Mouse (Mus musculus) MEL (cell line): ENCODE results near the gene Cdk17. TPM values are rescaled to one million over a fixed set of nuclear protein-coding genes. Genes with fewer than 3 reads are reported as not detected.

Experiments
- DNase-seq: peaks from one replicate; pipeline ENCODE4 v3.0.0; 2011; ENCODE audit warnings: low read depth, low spot score
- H3K27ac ChIP-seq: 2 replicates; pipeline ENCODE4 v1.5.1; 2012; ENCODE audit warnings: low read depth, mild to moderate bottlenecking, control low read depth, low read length, moderate library complexity; ENCODE audit not compliant: control insufficient read depth
- H3K27me3 ChIP-seq, 2 experiments: fragments of 150-350 bp in 1 of 2; sonication (generic) in 1 of 2; 2 replicates each; pipeline ENCODE4 v1.6.1; 2012; ENCODE audit warnings: low read length in 2 of 2, mild to moderate bottlenecking in 2 of 2, improper control_type of control experiment in 1 of 2, moderate library complexity in 1 of 2; ENCODE audit not compliant: insufficient read depth in 2 of 2, control insufficient read depth in 1 of 2
- H3K36me3 ChIP-seq, 2 experiments: 2 replicates each; pipeline ENCODE4 v1.6.1; 2012 to 2014; ENCODE audit warnings: low read length in 2 of 2, improper control_type of control experiment in 1 of 2, inconsistent platforms in 1 of 2, mild to moderate bottlenecking in 1 of 2; ENCODE audit not compliant: insufficient read depth in 2 of 2, control insufficient read depth in 1 of 2
- H3K4me1 ChIP-seq, 2 experiments: fragments of 150-350 bp in 1 of 2; sonication (generic) in 1 of 2; 2 replicates each; pipeline ENCODE4 v1.6.1; 2012; ENCODE audit warnings: low read length in 2 of 2, improper control_type of control experiment in 1 of 2, mild to moderate bottlenecking in 1 of 2; ENCODE audit not compliant: insufficient read depth in 2 of 2, control insufficient read depth in 1 of 2
- H3K4me3 ChIP-seq, 2 experiments: fragments of 150-350 bp in 1 of 2; sonication (generic) in 1 of 2; 2 replicates each; pipeline ENCODE4 v1.5.1; 2012; ENCODE audit warnings: low read depth in 2 of 2, low read length in 2 of 2, mild to moderate bottlenecking in 2 of 2, moderate library complexity in 2 of 2, control low read depth in 1 of 2, improper control_type of control experiment in 1 of 2; ENCODE audit not compliant: control insufficient read depth in 1 of 2, insufficient read depth in 1 of 2
- H3K79me2 ChIP-seq: 2 replicates; pipeline ENCODE4 v1.6.1; 2012; ENCODE audit warnings: mild to moderate bottlenecking, low read length, moderate library complexity; ENCODE audit not compliant: control insufficient read depth, poor library complexity, insufficient read depth
- H3K9ac ChIP-seq: 2 replicates; pipeline ENCODE4 v1.6.1; 2012; ENCODE audit warnings: low read depth, mild to moderate bottlenecking, control low read depth, low read length, moderate library complexity; ENCODE audit not compliant: control insufficient read depth, poor library complexity, severe bottlenecking
- H3K9me3 ChIP-seq: fragments of 150-350 bp; sonication (generic); replicated peaks from 2 replicates; pipeline ENCODE4 v1.6.1; 2012; ENCODE audit warnings: mild to moderate bottlenecking, low read length, improper control_type of control experiment, moderate library complexity; ENCODE audit not compliant: insufficient read depth
- BHLHE40 ChIP-seq: IDR thresholded peaks from 2 replicates; pipeline ENCODE4 v1.6.1; 2012; ENCODE audit warnings: low read depth, mild to moderate bottlenecking, inconsistent platforms, low read length, improper control_type of control experiment, borderline replicate concordance
- CHD1 ChIP-seq: IDR thresholded peaks from 2 replicates; pipeline ENCODE4 v1.6.1; 2012; ENCODE audit warnings: low read depth, mild to moderate bottlenecking, inconsistent platforms, low read length, improper control_type of control experiment
- CHD2 ChIP-seq: IDR thresholded peaks from 2 replicates; pipeline ENCODE4 v1.6.1; 2011; ENCODE audit warnings: low read length, improper control_type of control experiment
- CTCF ChIP-seq, 3 experiments: IDR thresholded peaks in 2 of 3; conservative IDR thresholded peaks in 1 of 3; 2 replicates each; pipeline ENCODE4 v1.5.1; 2011 to 2012; ENCODE audit warnings: low read length in 3 of 3, low read depth in 2 of 3, mild to moderate bottlenecking in 2 of 3, improper control_type of control experiment in 1 of 3, inconsistent platforms in 1 of 3, mixed read lengths in 1 of 3, moderate library complexity in 1 of 3; ENCODE audit not compliant: control insufficient read depth in 1 of 3, insufficient read depth in 1 of 3, poor library complexity in 1 of 3, severe bottlenecking in 1 of 3
- E2F4 ChIP-seq: IDR thresholded peaks from 2 replicates; pipeline ENCODE4 v1.6.1; 2011; ENCODE audit warnings: low read depth, low read length, improper control_type of control experiment, borderline replicate concordance
- EP300 ChIP-seq, 2 experiments: IDR thresholded peaks; 2 replicates each; pipeline ENCODE4 v1.6.1; 2011; ENCODE audit warnings: improper control_type of control experiment in 2 of 2, low read length in 2 of 2, low read depth in 1 of 2, mild to moderate bottlenecking in 1 of 2
- ETS1 ChIP-seq: IDR thresholded peaks from 2 replicates; pipeline ENCODE4 v1.6.1; 2012; ENCODE audit warnings: low read depth, mild to moderate bottlenecking, inconsistent platforms, low read length, improper control_type of control experiment, moderate library complexity
- GATA1 ChIP-seq: IDR thresholded peaks from 2 replicates; pipeline ENCODE4 v1.6.1; 2011; ENCODE audit warnings: low read depth, low read length, improper control_type of control experiment
- HCFC1 ChIP-seq: IDR thresholded peaks from 2 replicates; pipeline ENCODE4 v1.6.1; 2012; ENCODE audit warnings: low read depth, mild to moderate bottlenecking, inconsistent platforms, low read length, improper control_type of control experiment, moderate library complexity
- JUND ChIP-seq: IDR thresholded peaks from 2 replicates; pipeline ENCODE4 v1.6.1; 2011; ENCODE audit warnings: low read depth, mild to moderate bottlenecking, improper control_type of control experiment, low read length
- KAT2A ChIP-seq: conservative IDR thresholded peaks from 2 replicates; pipeline ENCODE4 v1.6.1; 2012; ENCODE audit warnings: low read depth, low read length, improper control_type of control experiment, inconsistent platforms
- MAFK ChIP-seq: IDR thresholded peaks from 2 replicates; pipeline ENCODE4 v1.6.1; 2011; ENCODE audit warnings: low read depth, mild to moderate bottlenecking, low read length, improper control_type of control experiment, borderline replicate concordance
- MAX ChIP-seq: IDR thresholded peaks from 2 replicates; pipeline ENCODE4 v1.6.1; 2011; ENCODE audit warnings: low read length, improper control_type of control experiment
- MAZ ChIP-seq: IDR thresholded peaks from 2 replicates; pipeline ENCODE4 v1.6.1; 2012; ENCODE audit warnings: low read depth, mild to moderate bottlenecking, inconsistent platforms, low read length, improper control_type of control experiment
- MEF2A ChIP-seq: IDR thresholded peaks from 2 replicates; pipeline ENCODE4 v1.6.1; 2014; ENCODE audit warnings: low read depth, mild to moderate bottlenecking, inconsistent platforms, low read length, improper control_type of control experiment; ENCODE audit not compliant: poor library complexity, insufficient replicate concordance, severe bottlenecking; ENCODE audit errors: extremely low read depth
- MXI1 ChIP-seq: IDR thresholded peaks from 2 replicates; pipeline ENCODE4 v1.6.1; 2011; ENCODE audit warnings: mild to moderate bottlenecking, low read depth, low read length, improper control_type of control experiment
- MYB ChIP-seq: IDR thresholded peaks from 2 replicates; pipeline ENCODE4 v1.6.1; 2011; ENCODE audit warnings: mild to moderate bottlenecking, low read depth, low read length, improper control_type of control experiment
- MYC ChIP-seq: IDR thresholded peaks from 2 replicates; pipeline ENCODE4 v1.6.1; 2011; ENCODE audit warnings: low read depth, mild to moderate bottlenecking, low read length, improper control_type of control experiment, moderate library complexity
- NELFE ChIP-seq: IDR thresholded peaks from 2 replicates; pipeline ENCODE4 v1.6.1; 2011; ENCODE audit warnings: low read depth, low read length, improper control_type of control experiment
- NRF1 ChIP-seq: IDR thresholded peaks from 2 replicates; pipeline ENCODE4 v1.6.1; 2014; ENCODE audit warnings: low read depth, mild to moderate bottlenecking, inconsistent platforms, low read length, improper control_type of control experiment, moderate library complexity; ENCODE audit not compliant: poor library complexity, insufficient read depth, severe bottlenecking
- POLR2A ChIP-seq, 2 experiments: IDR thresholded peaks; 2 replicates each; pipeline ENCODE4 v1.6.1; 2011 to 2012; ENCODE audit warnings: low read length in 2 of 2, mild to moderate bottlenecking in 2 of 2, control low read depth in 1 of 2, improper control_type of control experiment in 1 of 2, low read depth in 1 of 2, moderate library complexity in 1 of 2; ENCODE audit not compliant: control insufficient read depth in 1 of 2, insufficient read depth in 1 of 2, poor library complexity in 1 of 2
- POLR2AphosphoS2 ChIP-seq: IDR thresholded peaks from 2 replicates; pipeline ENCODE4 v1.6.1; 2011; ENCODE audit warnings: low read length, improper control_type of control experiment
- POLR2AphosphoS5 ChIP-seq: IDR thresholded peaks from 2 replicates; pipeline ENCODE4 v1.6.1; 2012; ENCODE audit warnings: low read depth, borderline replicate concordance, mild to moderate bottlenecking, inconsistent platforms, low read length, moderate library complexity, mixed read lengths
- RAD21 ChIP-seq: IDR thresholded peaks from 2 replicates; pipeline ENCODE4 v1.6.1; 2011; ENCODE audit warnings: mild to moderate bottlenecking, low read depth, low read length, improper control_type of control experiment
- RCOR1 ChIP-seq: IDR thresholded peaks from 2 replicates; pipeline ENCODE4 v1.6.1; 2012; ENCODE audit warnings: low read depth, mild to moderate bottlenecking, inconsistent platforms, low read length, improper control_type of control experiment
- SIN3A ChIP-seq: IDR thresholded peaks from 2 replicates; pipeline ENCODE4 v1.6.1; 2012; ENCODE audit warnings: low read length, improper control_type of control experiment, inconsistent platforms
- TCF12 ChIP-seq: IDR thresholded peaks from 2 replicates; pipeline ENCODE4 v1.6.1; 2014; ENCODE audit warnings: low read depth, mild to moderate bottlenecking, inconsistent platforms, low read length, improper control_type of control experiment, moderate library complexity
- UBTF ChIP-seq: IDR thresholded peaks from 2 replicates; pipeline ENCODE4 v1.6.1; 2012; ENCODE audit warnings: low read depth, mild to moderate bottlenecking, inconsistent platforms, low read length, improper control_type of control experiment, moderate library complexity, borderline replicate concordance; ENCODE audit not compliant: insufficient read depth
- ZC3H11A ChIP-seq: IDR thresholded peaks from 2 replicates; pipeline ENCODE4 v1.6.1; 2012; ENCODE audit warnings: low read depth, mild to moderate bottlenecking, inconsistent platforms, low read length, improper control_type of control experiment
- ZMIZ1 ChIP-seq: IDR thresholded peaks from 2 replicates; pipeline ENCODE4 v1.6.1; 2012; ENCODE audit warnings: low read depth, mild to moderate bottlenecking, inconsistent platforms, low read length, improper control_type of control experiment, moderate library complexity
- ZNF384 ChIP-seq: IDR thresholded peaks from 2 replicates; pipeline ENCODE4 v1.6.1; 2012; ENCODE audit warnings: low read depth, mild to moderate bottlenecking, inconsistent platforms, low read length, improper control_type of control experiment
- polyA plus RNA-seq, 2 experiments: library from polyadenylated mRNA; stranded (reverse) in 1 of 2; unstranded in 1 of 2; fragments of >175 nt in 1 of 2; fragments of >200 nt in 1 of 2; gene quantifications; 2 replicates each; pipeline versions ENCODE4 v1.2.1 to v1.2.4; 2012; ENCODE audit warnings: low replicate concordance in 2 of 2, low read depth in 1 of 2; ENCODE audit not compliant: insufficient read length in 2 of 2, insufficient read depth in 1 of 2, missing spikeins in 1 of 2
- total RNA-seq: library from RNA; depleted of rRNA; stranded (reverse); fragments of 300-350 nt; gene quantifications from 2 replicates; pipeline ENCODE4 v1.2.3, GENCODE M21; 2012

Gene Cdk17
- total and polyA plus RNA-seq, 3 experiments: 25.6 to 155 (median 32.9) TPM

DNA sequence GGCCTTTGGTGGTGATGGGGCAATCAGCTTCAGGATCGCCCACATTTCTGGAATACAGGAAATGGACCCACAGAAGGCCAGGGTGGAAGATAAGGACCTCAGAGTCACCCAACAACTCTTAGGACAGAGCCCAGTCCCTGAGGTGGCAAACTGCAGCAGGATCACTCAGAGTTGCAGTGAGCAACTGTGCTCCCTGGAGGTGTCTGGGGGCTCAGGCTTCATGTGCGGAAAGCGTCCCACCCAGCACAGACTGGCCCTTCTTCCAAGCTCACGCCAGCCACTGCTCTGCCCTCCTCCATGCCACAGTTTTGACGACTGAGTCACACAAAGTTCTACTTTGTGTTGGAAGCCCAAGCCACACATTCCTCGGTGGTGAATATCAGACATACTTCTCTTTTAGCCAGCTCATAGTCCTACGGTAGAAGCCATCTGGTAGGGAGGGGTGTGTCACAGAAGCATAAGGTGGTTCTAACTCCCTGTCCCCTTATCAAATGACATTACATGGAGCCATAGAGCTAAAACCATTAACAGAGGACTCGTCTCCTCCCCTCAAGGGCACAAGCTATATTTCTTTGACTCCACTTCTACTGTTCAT lies 127.0 kb downstream of the Cdk17 start:
- peak; percentile 64 for DNase-seq
- no peaks in the 10 kb centered on the region for H3K79me2 ChIP-seq
- TF ChIP-seq ZMIZ1 (no peak), GATA1 (no peak), HCFC1 (no peak), CHD2 (no peak)
- no peaks in the 10 kb centered on the region for H3K9me3 ChIP-seq
- peaks cover 9 to 20% of the 10 kb centered on the region in 2 experiments for H3K4me1 ChIP-seq
- peaks cover 0 to 14% of the 10 kb centered on the region in 2 experiments; a peak in 2 of 4 replicates for H3K36me3 ChIP-seq
- H3K9ac ChIP-seq: no peak overlapping the region
- no peak overlapping the region for H3K27ac ChIP-seq
- no peaks in the 10 kb centered on the region for H3K27me3 ChIP-seq
- no peak overlapping the region for H3K4me3 ChIP-seq

DNA sequence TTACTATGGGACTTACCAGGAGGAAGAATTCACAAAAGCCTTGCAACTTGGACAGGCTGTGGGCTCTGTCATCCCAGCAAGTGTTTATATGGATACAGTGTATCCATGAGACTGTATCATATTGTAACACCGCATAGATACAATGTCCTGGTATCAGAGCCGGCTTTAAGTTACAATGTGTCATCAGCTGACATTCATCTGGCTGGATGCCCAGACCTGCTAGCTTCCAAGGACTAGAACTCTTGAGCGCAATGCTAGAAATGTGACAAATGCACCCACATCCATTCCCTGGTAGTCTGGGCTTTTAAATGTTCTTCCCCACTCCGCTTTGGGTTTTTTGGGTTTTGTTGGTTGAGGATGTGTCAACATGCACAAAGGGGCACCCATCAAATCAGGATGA lies 127.7 kb downstream of the Cdk17 start:
- Histone ChIP-seq H3K4me1 (peaks cover 9 to 20% of the 10 kb centered on the region in 2 experiments), H3K9ac (no peak overlapping the region), H3K36me3 (peaks cover 0 to 14% of the 10 kb centered on the region in 2 experiments; a peak in 2 of 4 replicates), H3K27ac (no peak overlapping the region), H3K4me3 (no peak overlapping the region), H3K9me3 (no peaks in the 10 kb centered on the region), H3K27me3 (no peaks in the 10 kb centered on the region), H3K79me2 (no peaks in the 10 kb centered on the region)
- peak; percentile 94 for DNase-seq
- TF ChIP-seq UBTF (no peak), CTCF (IDR thresholded peaks at IDR 0.05 in 2 of 3, conservative IDR thresholded peaks at IDR 0.05 in 1 of 3; ENCODE audit: control insufficient read depth in 1 of 3, insufficient read depth in 1 of 3, low read depth in 2 of 3, low read length in 3 of 3, poor library complexity in 1 of 3, severe bottlenecking in 1 of 3) (no peak), KAT2A (no peak), POLR2AphosphoS2 (no peak), MXI1 (peak; percentile 59; the same call in 1 of the 2 replicates), NRF1 (no peak), NELFE (no peak), MEF2A (no peak), POLR2AphosphoS5 (no peak), HCFC1 (no peak), MYB (no peak), E2F4 (no peak), RAD21 (no peak), ZMIZ1 (no peak), ETS1 (peak; percentile 93), SIN3A (peak; percentile 76), POLR2A (IDR thresholded peaks at IDR 0.05; ENCODE audit: control insufficient read depth in 1 of 2, insufficient read depth in 1 of 2, low read depth in 1 of 2, low read length in 2 of 2, poor library complexity in 1 of 2) (no peak), MAX (no peak), ZC3H11A (no peak), MYC (no peak), JUND (no peak), TCF12 (no peak), BHLHE40 (no peak), ZNF384 (no peak), MAFK (no peak), CHD2 (no peak), GATA1 (peak; percentile 48), RCOR1 (no peak; the same call in 1 of the 2 replicates), MAZ (no peak), EP300 (IDR thresholded peaks at IDR 0.05; ENCODE audit: low read depth in 1 of 2, low read length in 2 of 2) (peak; percentile 46 to 65; a peak in 3 of 4 replicates), CHD1 (no peak)
